Mouse (Mus musculus) thymus, postnatal 14 days (tissue): Measurements from ENCODE around the gene Fgfr2.

ENCODE experiments used
- DNase-seq: peaks from one replicate; pipeline ENCODE4 v3.0.0; 2021

Fgfr2 gene

GRCm38 (mm10) chr7:132767233-132767998 is 355.7 kb downstream of the Fgfr2 start:
- no peak for DNase-seq

- DNase-seq, result no peak
Measured at GRCm38 (mm10) chr7:132766235-132766871, 356.8 kb downstream of the Fgfr2 start.

GRCm38 (mm10) chr7:132765629-132766186 is 357.4 kb downstream of the Fgfr2 start:
- no peak for DNase-seq

GRCm38 (mm10) chr7:132764896-132765491 is 358.2 kb downstream of the Fgfr2 start:
- no peak for DNase-seq

GRCm38 (mm10) chr7:132764314-132764713 is 358.8 kb downstream of the Fgfr2 start:
- DNase-seq, result no peak

GRCm38 (mm10) chr7:132763911-132764310 is 359.2 kb downstream of the Fgfr2 start:
- DNase-seq, result no peak

- no peak for DNase-seq
Measured at GRCm38 (mm10) chr7:132763351-132763750, 359.8 kb downstream of the Fgfr2 start.

- no peak for DNase-seq
Measured at GRCm38 (mm10) chr7:132761409-132761808, 361.7 kb downstream of the Fgfr2 start.

- no peak for DNase-seq
Measured at GRCm38 (mm10) chr7:132760589-132761180, 362.5 kb downstream of the Fgfr2 start.

GRCm38 (mm10) chr7:132759926-132760325 is 363.2 kb downstream of the Fgfr2 start:
- DNase-seq, result no peak

- DNase-seq, result no peak
Measured at GRCm38 (mm10) chr7:132759405-132759891, 363.7 kb downstream of the Fgfr2 start.

GRCm38 (mm10) chr7:132758875-132759274 is 364.3 kb downstream of the Fgfr2 start:
- DNase-seq, result no peak

GRCm38 (mm10) chr7:132756325-132756724 is 366.8 kb downstream of the Fgfr2 start:
- DNase-seq, result no peak

- no peak for DNase-seq
Measured at GRCm38 (mm10) chr7:132754389-132754750, 368.8 kb downstream of the Fgfr2 start.

- no peak for DNase-seq
Measured at GRCm38 (mm10) chr7:132753518-132754388, 369.4 kb downstream of the Fgfr2 start.

GRCm38 (mm10) chr7:132751716-132752115 is 371.4 kb downstream of the Fgfr2 start:
- no peak for DNase-seq

GRCm38 (mm10) chr7:132749504-132749903 is 373.6 kb downstream of the Fgfr2 start:
- DNase-seq, result no peak

- no peak for DNase-seq
Measured at GRCm38 (mm10) chr7:132748076-132748769, 374.9 kb downstream of the Fgfr2 start.

GRCm38 (mm10) chr7:132747096-132747495 is 376.1 kb downstream of the Fgfr2 start:
- no peak for DNase-seq

- no peak for DNase-seq
Measured at GRCm38 (mm10) chr7:132742912-132743311, 380.2 kb downstream of the Fgfr2 start.

GRCm38 (mm10) chr7:132739829-132740228 is 383.3 kb downstream of the Fgfr2 start:
- no peak for DNase-seq

GRCm38 (mm10) chr7:132738844-132739243 is 384.3 kb downstream of the Fgfr2 start:
- no peak for DNase-seq
